Mouse (Mus musculus): ENCODE measurements around the gene Gcdh.
A peak's percentile ranks its signal among the peaks of the same experiment; 100 is the strongest.
"Not testable (repeated sequence)": the region's sequence is repeated elsewhere in the genome, so short reads cannot be mapped to it uniquely, and the experiment has no call there.

The Gcdh gene

GRCm38 (mm10) chr8:84909949-84910348, 16.2 kb upstream of the Gcdh start:
- DNase-seq: no peak

GRCm38 (mm10) chr8:84909162-84909767, 15.5 kb upstream of the Gcdh start:
- DNase-seq: no peak

- DNase-seq: peak; percentile 98 to 99
Measured at GRCm38 (mm10) chr8:84908421-84909161, 14.9 kb upstream of the Gcdh start, which contains the start of gene Dnase2a. Gene Dnase2a (plus strand): TSS chr8:84908560.

- not testable (repeated sequence) for DNase-seq
Measured at GRCm38 (mm10) chr8:84907979-84908378, 14.3 kb upstream of the Gcdh start.

GRCm38 (mm10) chr8:84907493-84907892, 13.8 kb upstream of the Gcdh start:
- no peak for DNase-seq

- DNase-seq: no peak
Measured at GRCm38 (mm10) chr8:84907037-84907436, 13.3 kb upstream of the Gcdh start.

- no peak for DNase-seq
Measured at GRCm38 (mm10) chr8:84904351-84904750, 10.6 kb upstream of the Gcdh start.

- DNase-seq: peak; percentile 96
Measured at GRCm38 (mm10) chr8:84902920-84903661, 9.4 kb upstream of the Gcdh start.

GRCm38 (mm10) chr8:84902367-84902919, 8.7 kb upstream of the Gcdh start:
- DNase-seq: peak in 1 of 2 experiments; percentile 18

- DNase-seq: no peak
Measured at GRCm38 (mm10) chr8:84901752-84902151, 8.0 kb upstream of the Gcdh start, which contains the start of gene Klf1. Gene Klf1 (plus strand): TSS chr8:84901928.

GRCm38 (mm10) chr8:84901071-84901470, 7.3 kb upstream of the Gcdh start:
- no peak for DNase-seq

GRCm38 (mm10) chr8:84895963-84896362, 2.2 kb upstream of the Gcdh start:
- no peak for DNase-seq

- no peak for DNase-seq
Measured at GRCm38 (mm10) chr8:84892993-84893708, 570 bp downstream of the Gcdh start.

GRCm38 (mm10) chr8:84889141-84889540, 4.6 kb downstream of the Gcdh start:
- DNase-seq: no peak

GRCm38 (mm10) chr8:84888280-84888679, 5.4 kb downstream of the Gcdh start:
- no peak for DNase-seq

GRCm38 (mm10) chr8:84884728-84885127, 9.0 kb downstream of the Gcdh start:
- DNase-seq: no peak

GRCm38 (mm10) chr8:84878915-84879314, 14.8 kb downstream of the Gcdh start:
- no peak for DNase-seq

- DNase-seq: no peak
Measured at GRCm38 (mm10) chr8:84877297-84878035, 16.3 kb downstream of the Gcdh start.

- no peak for DNase-seq
Measured at GRCm38 (mm10) chr8:84874339-84874738, 19.4 kb downstream of the Gcdh start.

- DNase-seq: no peak
Measured at GRCm38 (mm10) chr8:84873016-84873415, 20.7 kb downstream of the Gcdh start.

- DNase-seq: peak; percentile 40 to 45
Measured at GRCm38 (mm10) chr8:84872309-84872965, 21.3 kb downstream of the Gcdh start.

Measured in B cell, adult 2 months (primary cell).